Mouse (Mus musculus) heart, adult 2 months (tissue): ENCODE results near the gene Eml6.
"Not testable (repeated sequence)": the region's sequence is repeated elsewhere in the genome, so short reads cannot be mapped to it uniquely, and the experiment has no call there.

Experiments used
- CTCF ChIP-seq: fragments of 200-600 bp; IDR thresholded peaks from 2 replicates; pipeline ENCODE4 v1.8.1; 2022; ENCODE audit warnings: antibody characterized with exemption, mild to moderate bottlenecking, moderate library complexity
- EP300 ChIP-seq: fragments of 200-500 bp; IDR thresholded peaks from 2 replicates; pipeline ENCODE4 v1.6.1; 2011; ENCODE audit warnings: low read depth, low read length, control low read depth; ENCODE audit not compliant: insufficient read depth
- POLR2A ChIP-seq: fragments of 200-500 bp; IDR thresholded peaks from 2 replicates; pipeline ENCODE4 v1.6.1; 2011; ENCODE audit warnings: mild to moderate bottlenecking, low read depth, low read length, control low read depth; ENCODE audit not compliant: insufficient read depth

GRCm38 (mm10) chr11:29874781-29875180 is 151.1 kb downstream of the Eml6 start:
- not testable (repeated sequence) for TF ChIP-seq CTCF, EP300, POLR2A
